Mouse (Mus musculus) limb, embryonic 13.5 days (tissue): ENCODE results near the gene Gda. TPM values are rescaled to one million over a fixed set of nuclear protein-coding genes. Genes with fewer than 3 reads are reported as not detected.

Source experiments
- ATAC-seq: fragments of 200-750 bp; cut with Nextera tagmentation; 2 replicates; pipeline ENCODE4 v1.8.0; 2017; ENCODE audit warnings: low read depth, moderate number of reproducible peaks, moderate TSS enrichment; ENCODE audit not compliant: low FRiP score
- H3K27ac ChIP-seq: fragments of 300-500 bp; sonication (generic); 2 replicates; pipeline ENCODE4 v1.5.1; 2015; ENCODE audit warnings: inconsistent platforms, mild to moderate bottlenecking, moderate library complexity
- H3K27me3 ChIP-seq: fragments of 300-500 bp; sonication (generic); 2 replicates; pipeline ENCODE4 v1.6.1; 2015; ENCODE audit warnings: mild to moderate bottlenecking, inconsistent platforms
- H3K36me3 ChIP-seq: fragments of 300-500 bp; sonication (generic); 2 replicates; pipeline ENCODE4 v1.6.1; 2015; ENCODE audit warnings: inconsistent platforms, mild to moderate bottlenecking, moderate library complexity
- H3K4me1 ChIP-seq: fragments of 300-500 bp; sonication (generic); 2 replicates; pipeline ENCODE4 v1.6.1; 2015; ENCODE audit warnings: inconsistent platforms
- H3K4me2 ChIP-seq: fragments of 300-500 bp; sonication (generic); replicated peaks from 2 replicates; pipeline ENCODE4 v1.6.1; 2015; ENCODE audit warnings: inconsistent platforms, mild to moderate bottlenecking, moderate library complexity
- H3K4me3 ChIP-seq: fragments of 300-500 bp; sonication (generic); 2 replicates; pipeline ENCODE4 v1.5.1; 2015; ENCODE audit warnings: moderate library complexity, mild to moderate bottlenecking, inconsistent platforms
- H3K9ac ChIP-seq: fragments of 300-500 bp; sonication (generic); 2 replicates; pipeline ENCODE4 v1.6.1; 2015; ENCODE audit warnings: mild to moderate bottlenecking, inconsistent platforms
- H3K9me3 ChIP-seq: fragments of 300-500 bp; sonication (generic); 2 replicates; pipeline ENCODE4 v1.6.1; 2016; ENCODE audit warnings: inconsistent platforms
- WGBS: fragments of 180-500 bp; shearing (Covaris S2); methylation state at CpG from one replicate; pipeline ENCODE4 v1.1.7; 2015; 5-methylcytosine and 5-hydroxymethylcytosine counted together
- polyA plus RNA-seq: library from polyadenylated mRNA; unstranded; fragments of >200 nt; fragmentation: Nextera tagmentation; extraction: Ambion mirVana; gene quantifications from 2 replicates; pipeline ENCODE4 v1.2.1, GENCODE M21; 2015

The Gda gene
- polyA plus RNA-seq, 1 experiment from 2014 or later, result 0.09 TPM

- 90% methylated on average over 3 of the region's 3 CpGs for WGBS
- no peak for ATAC-seq
- H3K36me3 ChIP-seq, result no peaks in the 10 kb centered on the region
- no peaks in the 10 kb centered on the region for H3K9me3 ChIP-seq
- no peaks in the 10 kb centered on the region for H3K4me1 ChIP-seq
- H3K4me2 ChIP-seq, result no peak overlapping the region
- no peak overlapping the region for H3K4me3 ChIP-seq
- no peak overlapping the region for H3K9ac ChIP-seq
- no peak overlapping the region for H3K27ac ChIP-seq
- no peaks in the 10 kb centered on the region for H3K27me3 ChIP-seq
Observed at GRCm38 (mm10) chr19:21436566-21436965, 36.7 kb downstream of the Gda start.

GRCm38 (mm10) chr19:21433348-21433747 is 39.9 kb downstream of the Gda start:
- H3K4me1 ChIP-seq, result no peaks in the 10 kb centered on the region
- no peak overlapping the region for H3K4me3 ChIP-seq
- no peak overlapping the region for H3K9ac ChIP-seq
- no peak for ATAC-seq
- no peaks in the 10 kb centered on the region for H3K27me3 ChIP-seq
- H3K9me3 ChIP-seq, result no peaks in the 10 kb centered on the region
- no peak overlapping the region for H3K4me2 ChIP-seq
- no peaks in the 10 kb centered on the region for H3K36me3 ChIP-seq
- no peak overlapping the region for H3K27ac ChIP-seq
- 68% methylated on average over 4 of the region's 4 CpGs for WGBS

GRCm38 (mm10) chr19:21432879-21433278 is 40.4 kb downstream of the Gda start:
- Histone ChIP-seq H3K27ac (no peak overlapping the region), H3K27me3 (no peaks in the 10 kb centered on the region), H3K4me3 (no peak overlapping the region), H3K9ac (no peak overlapping the region), H3K4me2 (no peak overlapping the region), H3K4me1 (no peaks in the 10 kb centered on the region), H3K9me3 (no peaks in the 10 kb centered on the region), H3K36me3 (no peaks in the 10 kb centered on the region)
- WGBS, result 86% methylated on average over 2 of the region's 2 CpGs
- ATAC-seq, result no peak

GRCm38 (mm10) chr19:21432286-21432685 is 41.0 kb downstream of the Gda start:
- WGBS, result 97% methylated on average over 3 of the region's 3 CpGs
- Histone ChIP-seq H3K4me3 (no peak overlapping the region), H3K4me2 (no peak overlapping the region), H3K9ac (no peak overlapping the region), H3K36me3 (no peaks in the 10 kb centered on the region), H3K27ac (no peak overlapping the region), H3K27me3 (no peaks in the 10 kb centered on the region), H3K9me3 (no peaks in the 10 kb centered on the region), H3K4me1 (no peaks in the 10 kb centered on the region)
- no peak for ATAC-seq

- ATAC-seq, result no peak
- H3K27ac ChIP-seq, result no peak overlapping the region
Observed at GRCm38 (mm10) chr19:21425391-21425790, 47.9 kb downstream of the Gda start.

GRCm38 (mm10) chr19:21423731-21424130 is 49.5 kb downstream of the Gda start:
- WGBS, result 84% methylated on average over 7 of the region's 7 CpGs
- H3K27ac ChIP-seq, result no peak overlapping the region
- no peaks in the 10 kb centered on the region for H3K9me3 ChIP-seq
- no peaks in the 10 kb centered on the region for H3K27me3 ChIP-seq
- no peaks in the 10 kb centered on the region for H3K4me1 ChIP-seq
- ATAC-seq, result no peak
- H3K9ac ChIP-seq, result no peak overlapping the region
- no peak overlapping the region for H3K4me2 ChIP-seq
- H3K4me3 ChIP-seq, result no peak overlapping the region
- H3K36me3 ChIP-seq, result no peaks in the 10 kb centered on the region

More at GRCm38 (mm10) chr19:21425391-21425790, 47.9 kb downstream of the Gda start:
- no peak overlapping the region for H3K4me2 ChIP-seq
- H3K9me3 ChIP-seq, result no peaks in the 10 kb centered on the region
- H3K27me3 ChIP-seq, result no peaks in the 10 kb centered on the region
- H3K36me3 ChIP-seq, result no peaks in the 10 kb centered on the region
- H3K4me1 ChIP-seq, result no peaks in the 10 kb centered on the region
- WGBS, result 94% methylated on average over 4 of the region's 4 CpGs
- no peak overlapping the region for H3K4me3 ChIP-seq
- H3K9ac ChIP-seq, result no peak overlapping the region

GRCm38 (mm10) chr19:21418418-21418817 is 54.8 kb downstream of the Gda start:
- no peak for ATAC-seq
- Histone ChIP-seq H3K4me2 (no peak overlapping the region), H3K4me1 (no peaks in the 10 kb centered on the region), H3K36me3 (no peaks in the 10 kb centered on the region), H3K27me3 (no peaks in the 10 kb centered on the region), H3K9me3 (no peaks in the 10 kb centered on the region), H3K27ac (no peak overlapping the region), H3K4me3 (no peak overlapping the region), H3K9ac (no peak overlapping the region)
- 86% methylated on average over 5 of the region's 5 CpGs for WGBS

GRCm38 (mm10) chr19:21415377-21415776 is 57.9 kb downstream of the Gda start:
- ATAC-seq, result no peak
- no peaks in the 10 kb centered on the region for H3K9me3 ChIP-seq
- no peak overlapping the region for H3K9ac ChIP-seq
- 73% methylated on average over 3 of the region's 3 CpGs for WGBS
- H3K4me1 ChIP-seq, result no peaks in the 10 kb centered on the region
- H3K4me2 ChIP-seq, result no peak overlapping the region
- no peaks in the 10 kb centered on the region for H3K27me3 ChIP-seq
- H3K27ac ChIP-seq, result no peak overlapping the region
- no peaks in the 10 kb centered on the region for H3K36me3 ChIP-seq
- H3K4me3 ChIP-seq, result no peak overlapping the region

- WGBS, result 97% methylated on average over 4 of the region's 4 CpGs
- no peak for ATAC-seq
Observed at GRCm38 (mm10) chr19:21409178-21409577, 64.1 kb downstream of the Gda start.

GRCm38 (mm10) chr19:21407363-21407762 is 65.9 kb downstream of the Gda start:
- 79% methylated on average over 1 of the region's 1 CpGs for WGBS

More at GRCm38 (mm10) chr19:21409178-21409577, 64.1 kb downstream of the Gda start:
- no peak overlapping the region for H3K4me3 ChIP-seq
- H3K27me3 ChIP-seq, result no peaks in the 10 kb centered on the region
- no peaks in the 10 kb centered on the region for H3K36me3 ChIP-seq
- no peak overlapping the region for H3K9ac ChIP-seq
- H3K27ac ChIP-seq, result no peak overlapping the region
- H3K4me2 ChIP-seq, result no peak overlapping the region
- H3K4me1 ChIP-seq, result no peaks in the 10 kb centered on the region
- no peaks in the 10 kb centered on the region for H3K9me3 ChIP-seq

GRCm38 (mm10) chr19:21397994-21398393 is 75.3 kb downstream of the Gda start:
- no peaks in the 10 kb centered on the region for H3K9me3 ChIP-seq
- no peaks in the 10 kb centered on the region for H3K36me3 ChIP-seq
- H3K27ac ChIP-seq, result no peak overlapping the region
- H3K4me1 ChIP-seq, result no peaks in the 10 kb centered on the region
- no peaks in the 10 kb centered on the region for H3K27me3 ChIP-seq
- no peak overlapping the region for H3K4me2 ChIP-seq
- no peak overlapping the region for H3K9ac ChIP-seq
- ATAC-seq, result no peak
- H3K4me3 ChIP-seq, result no peak overlapping the region

More at GRCm38 (mm10) chr19:21407363-21407762, 65.9 kb downstream of the Gda start:
- no peaks in the 10 kb centered on the region for H3K4me1 ChIP-seq
- no peak for ATAC-seq
- H3K27me3 ChIP-seq, result no peaks in the 10 kb centered on the region
- no peak overlapping the region for H3K4me3 ChIP-seq
- no peaks in the 10 kb centered on the region for H3K36me3 ChIP-seq
- no peak overlapping the region for H3K4me2 ChIP-seq
- no peak overlapping the region for H3K9ac ChIP-seq
- H3K27ac ChIP-seq, result no peak overlapping the region
- H3K9me3 ChIP-seq, result no peaks in the 10 kb centered on the region

- Histone ChIP-seq H3K4me2 (no peak overlapping the region), H3K9me3 (no peaks in the 10 kb centered on the region), H3K27me3 (no peaks in the 10 kb centered on the region), H3K4me1 (no peaks in the 10 kb centered on the region), H3K36me3 (no peaks in the 10 kb centered on the region), H3K27ac (no peak overlapping the region), H3K9ac (no peak overlapping the region), H3K4me3 (no peak overlapping the region)
- 91% methylated on average over 7 of the region's 7 CpGs for WGBS
- ATAC-seq, result no peak
Observed at GRCm38 (mm10) chr19:21396364-21396763, 76.9 kb downstream of the Gda start.

GRCm38 (mm10) chr19:21390904-21391303 is 82.3 kb downstream of the Gda start:
- no peak overlapping the region for H3K4me3 ChIP-seq
- WGBS, result 91% methylated on average over 7 of the region's 7 CpGs
- ATAC-seq, result no peak
- H3K9me3 ChIP-seq, result no peaks in the 10 kb centered on the region
- no peak overlapping the region for H3K9ac ChIP-seq
- H3K4me1 ChIP-seq, result no peaks in the 10 kb centered on the region
- no peaks in the 10 kb centered on the region for H3K27me3 ChIP-seq
- no peak overlapping the region for H3K27ac ChIP-seq
- no peaks in the 10 kb centered on the region for H3K36me3 ChIP-seq
- H3K4me2 ChIP-seq, result no peak overlapping the region
